Mouse (Mus musculus) small intestine, adult 2 months (tissue): ENCODE measurements around the gene Mfrp. TPM values are rescaled to one million over a fixed set of nuclear protein-coding genes. Genes with fewer than 3 reads are reported as not detected.

Source experiments
- H3K27ac ChIP-seq: fragments of 200-500 bp; 2 replicates; pipeline ENCODE4 v1.5.1; 2012; ENCODE audit warnings: low read depth, low read length, control low read depth, inconsistent platforms; ENCODE audit not compliant: insufficient read depth
- H3K27me3 ChIP-seq: fragments of 200-500 bp; 2 replicates; pipeline ENCODE4 v1.6.1; 2012; ENCODE audit warnings: mild to moderate bottlenecking, moderate library complexity, low read length, inconsistent platforms; ENCODE audit not compliant: control insufficient read depth, insufficient read depth
- H3K36me3 ChIP-seq: fragments of 200-500 bp; 2 replicates; pipeline ENCODE4 v1.6.1; 2012; ENCODE audit warnings: mild to moderate bottlenecking, low read length, control low read depth, inconsistent platforms; ENCODE audit not compliant: control insufficient read depth, insufficient read depth
- H3K4me1 ChIP-seq: fragments of 200-500 bp; 2 replicates; pipeline ENCODE4 v1.6.1; 2012; ENCODE audit warnings: low read length, inconsistent platforms, mixed read lengths; ENCODE audit not compliant: control insufficient read depth, insufficient read depth, insufficient read length
- H3K4me3 ChIP-seq: fragments of 200-500 bp; 2 replicates; pipeline ENCODE4 v1.5.1; 2012; ENCODE audit warnings: low read depth, mild to moderate bottlenecking, control low read depth, inconsistent platforms, low read length, moderate library complexity
- CTCF ChIP-seq: fragments of 200-500 bp; IDR thresholded peaks from 2 replicates; pipeline ENCODE4 v1.5.1; 2012; ENCODE audit warnings: low read depth, mild to moderate bottlenecking, control low read depth, inconsistent platforms, low read length, moderate library complexity, mixed read lengths; ENCODE audit not compliant: insufficient replicate concordance, insufficient read length; ENCODE audit errors: extremely low read depth
- POLR2A ChIP-seq: fragments of 200-500 bp; IDR thresholded peaks from 2 replicates; pipeline ENCODE4 v1.6.1; 2012; ENCODE audit warnings: low read depth, mild to moderate bottlenecking, control low read depth, inconsistent platforms, low read length, moderate library complexity
- WGBS: fragments of 180-500 bp; shearing (Covaris S2); methylation state at CpG from one replicate; pipeline ENCODE4 v1.1.7; 2018; 5-methylcytosine and 5-hydroxymethylcytosine counted together
- polyA plus RNA-seq: library from polyadenylated mRNA; depleted of rRNA; stranded (reverse); fragments of >200 nt; gene quantifications from 2 replicates; pipeline ENCODE4 v1.2.3, GENCODE M21; 2012; rRNA removed

Mfrp gene
- polyA plus RNA-seq, 1 experiment, result 0.04 TPM

GRCm38 (mm10) chr9:44141951-44142350, 40.4 kb downstream of the Mfrp start:
- no peak overlapping the region for H3K4me3 ChIP-seq
- H3K27ac ChIP-seq, result no peak overlapping the region
- TF ChIP-seq POLR2A (no peak), CTCF (no peak)
- H3K27me3 ChIP-seq, result no peaks in the 10 kb centered on the region
- H3K36me3 ChIP-seq, result peaks cover 33% of the 10 kb centered on the region
- no peaks in the 10 kb centered on the region for H3K4me1 ChIP-seq
- WGBS, result 73% methylated on average over 5 of the region's 5 CpGs

DNA sequence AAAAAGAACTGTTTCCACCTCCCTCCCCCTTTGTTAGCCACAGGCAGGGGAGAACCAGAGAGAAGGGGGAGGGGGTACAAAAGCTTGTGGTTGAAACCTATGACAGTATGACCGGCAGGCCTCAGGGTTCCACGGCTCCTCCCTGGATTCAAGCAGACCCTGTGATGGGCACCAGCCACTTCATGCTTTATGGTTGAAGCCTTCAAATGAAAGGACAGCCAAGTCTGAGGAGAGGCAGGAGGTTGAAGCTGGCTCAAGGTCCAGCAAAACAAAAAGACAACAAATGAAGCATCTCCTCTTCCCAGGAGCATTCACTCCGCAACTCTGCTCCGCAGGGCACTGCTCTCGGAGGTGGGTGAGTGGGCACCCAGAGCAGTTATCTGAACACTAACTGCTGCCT, 41.9 kb downstream of the Mfrp start:
- H3K27ac ChIP-seq, result no peak overlapping the region
- H3K4me1 ChIP-seq, result no peaks in the 10 kb centered on the region
- H3K36me3 ChIP-seq, result peaks cover 37% of the 10 kb centered on the region
- WGBS, result 86% methylated on average over 5 of the region's 5 CpGs
- TF ChIP-seq POLR2A, result no peak
- no peak overlapping the region for H3K4me3 ChIP-seq
- H3K27me3 ChIP-seq, result no peaks in the 10 kb centered on the region

DNA sequence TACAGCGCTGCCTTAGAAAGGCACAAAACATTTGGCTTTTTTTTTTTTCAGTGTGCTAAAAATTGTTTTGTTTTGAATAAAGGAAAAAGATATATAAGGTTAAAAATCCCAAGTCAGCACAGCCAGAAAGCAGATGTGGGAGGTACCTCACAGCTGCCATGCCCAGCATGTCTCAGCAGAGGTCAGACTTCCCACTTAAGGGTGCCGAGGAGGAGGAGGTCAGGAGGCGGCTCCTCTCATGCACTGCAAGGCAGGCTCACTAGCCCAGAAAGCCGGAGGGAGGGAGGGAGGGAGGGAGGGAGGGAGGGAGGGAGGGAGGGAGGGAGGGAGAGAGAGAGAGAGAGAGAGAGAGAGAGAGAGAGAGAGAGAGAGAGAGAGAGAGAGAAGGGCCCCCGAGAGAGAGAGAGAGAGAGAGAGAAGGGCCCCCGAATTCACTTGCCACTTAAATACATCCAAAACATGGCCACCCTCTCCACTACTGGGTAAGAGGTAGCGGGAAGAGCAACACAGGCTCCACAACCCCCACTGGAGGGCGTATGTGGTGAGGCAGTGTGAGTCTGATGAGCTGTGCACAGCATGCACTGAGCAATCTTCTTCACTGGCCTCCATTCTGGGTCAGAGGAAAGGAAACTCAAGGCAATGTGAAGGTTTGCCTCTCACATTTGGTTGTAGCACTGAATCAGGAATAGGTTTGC, 42.6 kb downstream of the Mfrp start:
- H3K27me3 ChIP-seq, result no peaks in the 10 kb centered on the region
- H3K4me1 ChIP-seq, result no peaks in the 10 kb centered on the region
- H3K27ac ChIP-seq, result no peak overlapping the region
- TF ChIP-seq CTCF, result no peak
- no peak for TF ChIP-seq POLR2A
- WGBS, result 48% methylated on average over 7 of the region's 8 CpGs
- no peak overlapping the region for H3K4me3 ChIP-seq
- H3K36me3 ChIP-seq, result peaks cover 40% of the 10 kb centered on the region

- no peak overlapping the region for H3K4me3 ChIP-seq
- H3K27ac ChIP-seq, result 0 out of 2 replicates have a peak overlapping the region, but pooled peaks have one; percentile 26
- TF ChIP-seq CTCF, result no peak
- H3K36me3 ChIP-seq, result peaks cover 45% of the 10 kb centered on the region
- no peaks in the 10 kb centered on the region for H3K4me1 ChIP-seq
- no peaks in the 10 kb centered on the region for H3K27me3 ChIP-seq
Observed at GRCm38 (mm10) chr9:44144718-44145060, 43.2 kb downstream of the Mfrp start.

DNA sequence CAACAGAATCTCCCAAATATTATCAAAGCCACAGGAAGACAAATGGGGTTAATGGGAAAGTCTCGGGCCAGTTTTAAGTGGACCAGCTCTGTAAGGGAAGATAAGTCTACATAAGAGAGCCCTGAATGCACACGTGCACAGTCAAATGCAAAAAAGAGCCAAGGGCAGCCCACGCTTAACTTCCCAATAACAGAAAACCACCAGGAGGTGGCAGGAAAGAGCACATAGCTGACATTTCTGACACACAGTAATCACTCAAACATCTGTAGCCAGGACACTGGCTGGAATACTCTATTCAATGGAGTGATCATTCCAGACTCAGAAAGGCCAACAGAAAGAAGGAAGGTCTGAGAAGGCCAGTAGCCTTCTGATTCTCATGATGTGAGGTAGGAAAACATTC, 45.8 kb downstream of the Mfrp start:
- TF ChIP-seq POLR2A (no peak), CTCF (no peak)
- 58% methylated on average over 3 of the region's 3 CpGs for WGBS
- no peaks in the 10 kb centered on the region for H3K27me3 ChIP-seq
- H3K36me3 ChIP-seq, result peaks cover 62% of the 10 kb centered on the region
- no peak overlapping the region for H3K27ac ChIP-seq
- no peak overlapping the region for H3K4me3 ChIP-seq
- H3K4me1 ChIP-seq, result no peaks in the 10 kb centered on the region

Other genes with a start within 250 kb of the Mfrp start
- 17.0 and 20.7 TPM in 2 replicates for gene Thy1, start 58.3 kb upstream of the Mfrp start, polyA plus RNA-seq
- gene Usp2, start 34.7 kb upstream of the Mfrp start, polyA plus RNA-seq, result 12.0 and 17.7 TPM in 2 replicates
- 6.4 and 7.0 TPM in 2 replicates for gene C1qtnf5, start 5.5 kb downstream of the Mfrp start, polyA plus RNA-seq
- gene Gm49380, start 11.8 kb downstream of the Mfrp start, polyA plus RNA-seq, result not detected in 2 replicates
- 16.9 and 26.4 TPM in 2 replicates for gene Rnf26, start 11.8 kb downstream of the Mfrp start, polyA plus RNA-seq
- gene Mcam, start 32.7 kb downstream of the Mfrp start, polyA plus RNA-seq, result 14.2 and 14.3 TPM in 2 replicates
- gene Cbl, start 132.3 kb downstream of the Mfrp start, polyA plus RNA-seq, result 2.9 and 6.9 TPM in 2 replicates
- not detected in 2 replicates for gene Ccdc153, start 138.9 kb downstream of the Mfrp start, polyA plus RNA-seq
- gene Pdzd3, start 149.7 kb downstream of the Mfrp start, polyA plus RNA-seq, result 9.9 and 23.6 TPM in 2 replicates
- gene Nlrx1, start 166.9 kb downstream of the Mfrp start, polyA plus RNA-seq, result 3.1 and 7.5 TPM in 2 replicates
- 1.3 and 2.0 TPM in 2 replicates for gene Abcg4, start 186.9 kb downstream of the Mfrp start, polyA plus RNA-seq
- gene Hinfp, start 203.9 kb downstream of the Mfrp start, polyA plus RNA-seq, result 20.6 and 20.8 TPM in 2 replicates
- 113 and 257 TPM in 2 replicates for gene C2cd2l, start 218.6 kb downstream of the Mfrp start, polyA plus RNA-seq
- gene Dpagt1, start 224.3 kb downstream of the Mfrp start, polyA plus RNA-seq, result 27.7 and 47.4 TPM in 2 replicates
- gene H2afx, start 233.0 kb downstream of the Mfrp start, polyA plus RNA-seq, result 180 and 255 TPM in 2 replicates
- 37.0 and 44.0 TPM in 2 replicates for gene Hmbs, start 242.5 kb downstream of the Mfrp start, polyA plus RNA-seq